Mouse (Mus musculus) testis, adult 2 months (tissue): ENCODE data around the gene Carmil1.

ENCODE experiments used
- CTCF ChIP-seq: fragments of 200-500 bp; IDR thresholded peaks from 2 replicates; pipeline ENCODE4 v1.5.1; 2012; ENCODE audit warnings: low read depth, mild to moderate bottlenecking, inconsistent platforms, low read length, moderate library complexity; ENCODE audit not compliant: control insufficient read depth, insufficient read depth, insufficient replicate concordance
- POLR2A ChIP-seq: fragments of 200-500 bp; IDR thresholded peaks from 2 replicates; pipeline ENCODE4 v1.6.1; 2012; ENCODE audit warnings: low read depth, mild to moderate bottlenecking, inconsistent platforms, low read length, moderate library complexity; ENCODE audit not compliant: control insufficient read depth

DNA sequence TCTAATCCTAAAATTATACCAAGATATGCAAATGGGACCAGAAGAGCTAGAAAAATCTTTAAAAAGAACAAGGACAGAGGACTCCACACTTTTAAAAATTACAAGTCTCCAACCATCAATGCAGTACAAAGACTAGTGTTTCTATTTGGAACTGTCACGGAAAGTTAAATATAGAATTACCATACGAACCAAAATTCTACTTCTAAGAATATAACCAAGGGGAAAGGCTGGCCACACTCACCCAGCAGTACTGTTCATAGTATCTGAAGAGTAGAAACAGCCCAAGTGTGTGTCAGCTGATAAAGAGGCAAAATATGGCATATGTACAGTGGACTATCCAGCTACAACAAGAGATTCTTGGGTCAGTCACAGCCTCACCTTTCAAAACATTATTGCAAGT, 315.7 kb downstream of the Carmil1 start:
- TF ChIP-seq CTCF (no peak), POLR2A (no peak)
